Mouse (Mus musculus): Measurements from ENCODE around the gene Rasgrp3. TPM values are rescaled to one million over a fixed set of nuclear protein-coding genes. Genes with fewer than 3 reads are reported as not detected.

Gene Rasgrp3
- polyA plus RNA-seq, 1 experiment from 2014 or later, result 5.2 TPM

GRCm38 (mm10) chr17:75539841-75540240, 104.1 kb downstream of the Rasgrp3 start:
- no peak for ATAC-seq (ENCODE audit: low FRiP score, low TSS enrichment)
- no peak overlapping the region for H3K27ac ChIP-seq (replicated peaks)
- no peak overlapping the region for H3K4me2 ChIP-seq (replicated peaks; ENCODE audit: low read depth)
- no peaks in the 10 kb centered on the region for H3K9me3 ChIP-seq (ENCODE audit: control insufficient read depth, low read length)
- no peak for DNase-seq (ENCODE audit: low spot score)
- peaks cover 3% of the 10 kb centered on the region; the same call in 1 of the 2 replicates for H3K36me3 ChIP-seq (ENCODE audit: control insufficient read depth, insufficient read depth, low read length)
- H3K27me3 ChIP-seq (ENCODE audit: control insufficient read depth, insufficient read depth, low read length), result no peaks in the 10 kb centered on the region
- no peak overlapping the region for H3K9ac ChIP-seq (ENCODE audit: low read length)
- no peak overlapping the region for H3K4me3 ChIP-seq (ENCODE audit: low read depth, low read length)
- TF ChIP-seq EP300 (optimal IDR thresholded peaks at IDR 0.05) (no peak), CTCF (IDR thresholded peaks at IDR 0.05; ENCODE audit: low read depth) (no peak)
- 46% methylated on average over 5 of the region's 5 CpGs for WGBS
- no peaks in the 10 kb centered on the region for H3K4me1 ChIP-seq (replicated peaks; ENCODE audit: control insufficient read depth, insufficient read depth)

- no peak overlapping the region for H3K4me2 ChIP-seq (replicated peaks; ENCODE audit: low read depth)
- DNase-seq (ENCODE audit: low spot score), result no peak
- H3K9ac ChIP-seq (ENCODE audit: low read length), result no peak overlapping the region
- 0 out of 2 replicates have a peak, but pooled peaks cover 2% of the 10 kb centered on the region for H3K4me1 ChIP-seq (replicated peaks; ENCODE audit: control insufficient read depth, insufficient read depth)
- WGBS, result 67% methylated on average over 7 of the region's 7 CpGs
- no peak overlapping the region for H3K4me3 ChIP-seq (ENCODE audit: low read depth, low read length)
- ATAC-seq (ENCODE audit: low FRiP score, low TSS enrichment), result no peak
- peaks cover under 1% of the 10 kb centered on the region; the same call in 1 of the 2 replicates for H3K36me3 ChIP-seq (ENCODE audit: control insufficient read depth, insufficient read depth, low read length)
- no peaks in the 10 kb centered on the region for H3K27me3 ChIP-seq (ENCODE audit: control insufficient read depth, insufficient read depth, low read length)
- TF ChIP-seq CTCF (IDR thresholded peaks at IDR 0.05; ENCODE audit: low read depth) (no peak), EP300 (optimal IDR thresholded peaks at IDR 0.05) (no peak)
- no peaks in the 10 kb centered on the region for H3K9me3 ChIP-seq (ENCODE audit: control insufficient read depth, low read length)
- no peak overlapping the region for H3K27ac ChIP-seq (replicated peaks)
Observed at GRCm38 (mm10) chr17:75543434-75543833, 107.7 kb downstream of the Rasgrp3 start.

- 0 out of 2 replicates have a peak, but pooled peaks cover 2% of the 10 kb centered on the region for H3K4me1 ChIP-seq (replicated peaks; ENCODE audit: control insufficient read depth, insufficient read depth)
- no peak overlapping the region for H3K27ac ChIP-seq (replicated peaks)
- WGBS, result 77% methylated on average over 7 of the region's 7 CpGs
- DNase-seq (ENCODE audit: low spot score) (no peak), ATAC-seq (ENCODE audit: low FRiP score, low TSS enrichment) (no peak)
- H3K36me3 ChIP-seq (ENCODE audit: control insufficient read depth, insufficient read depth, low read length), result no peaks in the 10 kb centered on the region
- H3K4me2 ChIP-seq (replicated peaks; ENCODE audit: low read depth), result no peak overlapping the region
- no peak overlapping the region for H3K9ac ChIP-seq (ENCODE audit: low read length)
- TF ChIP-seq EP300 (optimal IDR thresholded peaks at IDR 0.05), result no peak
- TF ChIP-seq CTCF (IDR thresholded peaks at IDR 0.05; ENCODE audit: low read depth), result no peak
- no peak overlapping the region for H3K4me3 ChIP-seq (ENCODE audit: low read depth, low read length)
- no peaks in the 10 kb centered on the region for H3K27me3 ChIP-seq (ENCODE audit: control insufficient read depth, insufficient read depth, low read length)
- H3K9me3 ChIP-seq (ENCODE audit: control insufficient read depth, low read length), result no peaks in the 10 kb centered on the region
Observed at GRCm38 (mm10) chr17:75544262-75544661, 108.6 kb downstream of the Rasgrp3 start.

GRCm38 (mm10) chr17:75550771-75551413, 115.2 kb downstream of the Rasgrp3 start:
- no peak overlapping the region for H3K27ac ChIP-seq (replicated peaks)
- H3K4me2 ChIP-seq (replicated peaks; ENCODE audit: low read depth), result peak overlapping the region; percentile 71
- peak overlapping the region; percentile 86 for H3K4me3 ChIP-seq (ENCODE audit: low read depth, low read length)
- TF ChIP-seq EP300 (optimal IDR thresholded peaks at IDR 0.05) (no peak), CTCF (IDR thresholded peaks at IDR 0.05; ENCODE audit: low read depth) (no peak)
- peak; percentile 22 for DNase-seq (ENCODE audit: low spot score)
- no peak for ATAC-seq (ENCODE audit: low FRiP score, low TSS enrichment)
- 34% methylated on average over 11 of the region's 11 CpGs for WGBS
- H3K9ac ChIP-seq (ENCODE audit: low read length), result peak overlapping the region; percentile 80
- H3K27me3 ChIP-seq (ENCODE audit: control insufficient read depth, insufficient read depth, low read length), result no peaks in the 10 kb centered on the region
- H3K9me3 ChIP-seq (ENCODE audit: control insufficient read depth, low read length), result no peaks in the 10 kb centered on the region
- no peaks in the 10 kb centered on the region for H3K36me3 ChIP-seq (ENCODE audit: control insufficient read depth, insufficient read depth, low read length)
- H3K4me1 ChIP-seq (replicated peaks; ENCODE audit: control insufficient read depth, insufficient read depth), result 0 out of 2 replicates have a peak, but pooled peaks cover 2% of the 10 kb centered on the region

- ATAC-seq (ENCODE audit: low FRiP score, low TSS enrichment), result peak; percentile 99
- TF ChIP-seq CTCF (IDR thresholded peaks at IDR 0.05; ENCODE audit: low read depth) (peak; percentile 90), EP300 (optimal IDR thresholded peaks at IDR 0.05) (no peak)
Observed at GRCm38 (mm10) chr17:75551512-75552400, 116.1 kb downstream of the Rasgrp3 start, which contains the start of gene Fam98a. Fam98a (minus strand) TSS chr17:75551946.

More at GRCm38 (mm10) chr17:75551512-75552400, 116.1 kb downstream of the Rasgrp3 start, which contains the start of gene Fam98a:
- Histone ChIP-seq H3K9me3 (ENCODE audit: control insufficient read depth, low read length) (no peaks in the 10 kb centered on the region), H3K27me3 (ENCODE audit: control insufficient read depth, insufficient read depth, low read length) (no peaks in the 10 kb centered on the region), H3K4me3 (ENCODE audit: low read depth, low read length) (peak within 1 kb of the TSS; percentile 86), H3K4me1 (replicated peaks; ENCODE audit: control insufficient read depth, insufficient read depth) (0 out of 2 replicates have a peak, but pooled peaks cover 2% of the 10 kb centered on the region), H3K9ac (ENCODE audit: low read length) (peak within 1 kb of the TSS; percentile 80), H3K4me2 (replicated peaks; ENCODE audit: low read depth) (peak within 1 kb of the TSS; percentile 71), H3K36me3 (ENCODE audit: control insufficient read depth, insufficient read depth, low read length) (no peaks in the 10 kb centered on the region), H3K27ac (replicated peaks) (0 out of 2 replicates have a peak within 1 kb of the TSS, but pooled peaks have one; percentile 63)
- peak; percentile 99 for DNase-seq (ENCODE audit: low spot score)
- WGBS, result under 1% methylated on average over 56 of the region's 56 CpGs
